Mouse (Mus musculus) ovary, postnatal 36 days (tissue): Measurements from ENCODE around the gene Anks1.
A peak's percentile ranks its signal among the peaks of the same experiment; 100 is the strongest.

Experiments used
- DNase-seq: peaks from one replicate; pipeline ENCODE4 v3.0.0; 2022; ENCODE audit warnings: low spot score, mixed read lengths

Gene Anks1

DNA sequence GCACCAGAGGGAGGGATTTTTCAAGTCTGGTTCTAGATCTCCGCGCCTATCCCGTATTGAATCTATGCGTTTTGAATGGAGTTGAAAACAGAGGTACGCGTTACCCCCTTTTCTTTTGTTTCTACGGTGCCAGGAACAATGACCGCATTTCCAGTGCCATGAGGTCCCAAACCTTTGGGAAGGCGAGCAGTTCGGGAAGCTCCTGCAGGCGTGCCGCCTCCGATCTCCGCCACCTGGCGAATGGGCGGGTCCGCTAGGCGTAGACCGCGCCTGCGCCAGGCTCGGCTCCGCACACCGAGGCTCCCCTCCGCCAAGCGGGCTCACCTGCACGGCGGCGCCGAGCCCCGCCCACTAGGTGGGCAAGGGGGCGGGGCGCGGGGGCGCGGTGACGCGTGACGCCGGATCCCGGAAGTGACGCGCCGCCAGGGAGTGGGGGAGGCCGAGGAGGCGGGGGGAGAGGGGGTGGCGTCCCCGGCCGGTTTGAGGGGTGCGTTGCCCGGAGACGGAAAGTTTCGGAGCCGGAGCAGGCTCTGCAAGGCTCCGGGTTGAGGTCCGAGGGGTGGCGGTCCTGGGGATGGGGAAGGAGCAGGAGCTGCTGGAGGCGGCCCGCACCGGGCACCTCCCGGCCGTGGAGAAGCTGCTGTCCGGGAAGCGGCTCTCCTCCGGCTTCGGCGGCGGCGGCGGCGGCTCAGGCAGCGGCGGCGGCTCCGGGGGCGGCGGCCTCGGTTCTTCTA, at the start of gene Anks1:
Gene Anks1 (plus strand): TSS at position 419 of the 734 bp plus-strand sequence.
- peak; percentile 89 for DNase-seq

DNA sequence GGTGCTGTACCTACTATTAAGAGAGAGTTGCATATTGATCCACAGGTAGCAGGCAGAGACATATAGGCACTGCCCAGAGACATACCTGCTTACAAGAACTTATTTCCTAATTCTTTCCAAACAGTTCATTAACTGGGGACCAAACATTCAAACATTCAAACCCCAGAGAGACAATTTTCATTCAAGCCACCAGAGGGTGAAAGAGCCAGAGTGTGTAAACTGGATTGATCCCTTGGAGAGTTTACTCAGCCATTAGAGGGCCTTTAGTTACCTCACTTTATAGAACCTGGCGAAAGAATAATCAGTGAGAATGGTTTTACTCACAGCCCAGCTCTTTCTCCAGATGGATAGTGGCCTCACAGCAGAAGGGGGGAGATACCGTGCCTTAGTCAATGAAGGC, 43.6 kb upstream of the Anks1 start:
- DNase-seq: no peak

GRCm38 (mm10) chr17:27866737-27867136, 42.4 kb upstream of the Anks1 start:
- DNase-seq: no peak

DNA sequence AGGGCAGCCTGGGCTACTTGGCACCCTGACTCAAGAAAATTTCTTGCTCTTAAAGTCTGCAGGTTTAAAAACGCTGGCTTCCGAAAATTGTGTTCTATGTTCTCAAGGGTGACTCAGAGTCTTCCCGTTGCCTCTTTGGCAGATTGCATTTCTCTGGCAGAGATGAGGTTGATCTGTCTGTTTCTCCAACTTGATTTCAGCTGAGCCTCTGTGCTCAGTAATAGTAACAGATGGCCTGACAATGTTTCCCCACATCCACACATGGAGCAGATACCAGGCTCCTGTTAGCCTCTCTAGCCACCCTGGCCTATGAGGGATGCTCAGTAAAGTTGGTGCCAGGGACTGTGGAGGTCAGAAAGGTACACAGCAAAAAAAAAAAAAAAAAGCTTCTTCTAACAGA, 37.3 kb upstream of the Anks1 start:
- DNase-seq: no peak

- no peak for DNase-seq
Measured at GRCm38 (mm10) chr17:27873583-27873982, 35.5 kb upstream of the Anks1 start.

DNA sequence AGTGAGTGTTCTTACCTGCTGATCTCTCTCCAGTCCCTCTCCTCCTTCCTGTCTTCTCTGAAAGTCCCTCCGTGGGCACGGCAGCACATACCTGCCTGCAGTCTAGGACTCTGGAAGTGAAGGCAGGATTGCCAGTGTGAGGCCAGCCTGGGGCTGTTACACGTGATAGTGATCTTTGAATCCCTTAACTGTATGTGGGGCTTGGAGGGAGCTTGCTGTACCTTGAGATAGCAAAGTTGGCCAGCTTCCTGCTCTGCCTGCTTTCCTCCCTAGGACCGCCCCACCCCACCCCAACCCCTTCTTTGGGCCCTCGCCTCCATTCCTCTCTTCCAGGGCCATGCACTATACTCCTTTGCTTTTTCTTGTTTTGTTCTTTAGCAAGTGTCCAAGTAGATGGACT, 34.6 kb upstream of the Anks1 start:
- DNase-seq: no peak

- DNase-seq: no peak
Measured at GRCm38 (mm10) chr17:27881518-27881917, 27.6 kb upstream of the Anks1 start.

DNA sequence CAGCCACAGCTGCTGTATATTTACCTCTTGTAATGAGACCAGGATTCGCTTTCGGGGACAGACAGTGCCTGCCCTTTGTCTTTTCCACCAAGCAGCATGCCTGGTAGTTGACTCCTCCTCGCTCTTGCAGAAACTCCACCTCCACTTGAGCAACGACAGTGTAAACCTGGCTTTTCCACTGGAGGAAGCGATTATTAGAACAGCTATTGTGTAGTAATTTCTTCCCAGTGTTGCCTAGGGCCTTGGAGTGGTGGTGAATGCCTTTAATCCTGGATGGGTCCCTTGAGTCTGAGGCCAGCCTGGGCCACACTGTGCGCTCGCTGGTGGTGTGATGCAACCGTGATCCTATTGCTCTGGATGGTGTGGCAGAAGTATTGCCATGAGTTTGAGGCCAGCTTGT, 26.0 kb upstream of the Anks1 start:
- no peak for DNase-seq

DNA sequence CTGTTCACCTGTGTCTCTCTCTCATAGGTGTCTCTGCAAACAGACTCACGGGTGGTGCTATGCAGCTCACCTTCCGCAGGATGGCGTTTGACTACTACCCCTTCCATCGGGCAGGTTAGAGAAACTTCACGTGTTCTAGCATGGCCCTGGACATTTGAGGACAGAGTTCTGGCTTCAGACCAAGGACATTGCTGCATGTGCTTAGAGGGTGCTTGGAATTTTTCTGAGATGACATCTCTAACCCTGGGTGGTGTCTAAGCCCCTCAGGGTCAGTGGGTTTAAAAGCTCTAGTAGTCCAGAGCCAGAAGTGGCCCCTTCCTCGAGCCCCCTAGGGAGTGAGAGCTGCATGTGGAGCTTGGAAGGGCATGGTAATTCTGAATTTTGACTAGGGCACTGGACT, 25.1 kb upstream of the Anks1 start:
- DNase-seq: no peak

GRCm38 (mm10) chr17:27886499-27887210, 22.5 kb upstream of the Anks1 start:
- no peak for DNase-seq

- DNase-seq: peak; percentile 92
Measured at GRCm38 (mm10) chr17:27907512-27908205, 1.4 kb upstream of the Anks1 start.

- no peak for DNase-seq
Measured at GRCm38 (mm10) chr17:27908206-27908887, 759 bp upstream of the Anks1 start.

- no peak for DNase-seq
Measured at GRCm38 (mm10) chr17:27909622-27910500, 755 bp downstream of the Anks1 start, which contains the start of gene Taf11. Taf11 (minus strand) TSS chr17:27909844.

DNA sequence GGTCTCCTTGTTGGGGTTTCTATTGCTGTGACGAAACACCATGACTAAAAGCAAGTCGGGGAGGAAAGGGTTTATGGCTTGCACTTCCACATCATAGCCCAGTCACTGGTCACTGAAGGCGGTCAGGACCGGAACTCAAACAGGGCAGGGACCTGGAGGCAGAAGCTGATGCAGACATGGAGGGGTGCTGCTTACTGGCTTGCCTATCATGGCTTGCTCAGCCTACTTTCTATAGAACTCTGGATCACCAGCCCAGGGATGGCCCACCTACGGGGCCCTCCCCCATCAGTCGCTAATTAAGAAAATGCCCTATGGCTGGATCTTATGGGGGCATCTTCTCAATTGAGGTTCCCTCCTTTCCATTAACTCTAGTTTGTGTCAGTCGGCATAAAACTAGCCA, 2.3 kb downstream of the Anks1 start:
- no peak for DNase-seq

DNA sequence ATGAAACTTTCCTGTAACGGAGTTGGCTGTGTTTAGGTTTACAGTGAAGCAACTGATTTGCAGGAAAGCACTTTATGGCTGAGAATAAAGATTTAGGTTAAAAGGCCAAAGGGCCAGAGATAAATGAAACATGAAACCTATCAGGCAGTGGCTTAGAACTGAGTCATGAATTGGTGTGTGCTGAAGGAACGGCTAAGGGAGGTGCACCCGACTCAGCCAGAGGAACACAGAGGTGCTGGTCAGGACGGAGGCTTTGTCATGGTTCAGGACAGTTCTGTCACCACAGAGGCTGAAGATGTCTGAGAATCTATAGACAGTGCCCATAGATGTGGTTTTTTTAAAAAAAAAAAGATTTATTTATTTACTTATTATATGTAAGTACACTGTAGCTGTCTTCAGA, 5.6 kb downstream of the Anks1 start:
- no peak for DNase-seq

- no peak for DNase-seq
Measured at GRCm38 (mm10) chr17:27916366-27916765, 7.3 kb downstream of the Anks1 start.

DNA sequence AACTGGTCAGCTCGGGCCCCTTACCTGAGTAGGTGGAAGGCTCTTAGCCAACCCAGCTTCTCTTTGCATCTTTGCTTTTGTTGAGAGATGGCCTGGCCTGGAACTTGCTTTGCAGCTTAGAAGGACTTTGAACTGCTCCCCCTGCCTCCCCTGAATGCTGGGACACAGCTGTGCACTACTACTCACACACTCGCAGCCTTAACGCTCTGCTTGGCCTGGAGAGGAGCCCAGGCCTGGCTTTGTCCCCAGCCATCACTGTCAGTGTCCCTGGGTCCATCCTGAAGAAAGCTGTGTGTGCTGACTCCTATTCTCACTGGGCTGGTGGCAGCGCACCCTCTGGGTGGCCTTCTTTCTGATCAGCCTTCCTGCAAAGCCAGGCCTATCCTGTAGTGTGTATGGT, 11.6 kb downstream of the Anks1 start:
- no peak for DNase-seq

DNA sequence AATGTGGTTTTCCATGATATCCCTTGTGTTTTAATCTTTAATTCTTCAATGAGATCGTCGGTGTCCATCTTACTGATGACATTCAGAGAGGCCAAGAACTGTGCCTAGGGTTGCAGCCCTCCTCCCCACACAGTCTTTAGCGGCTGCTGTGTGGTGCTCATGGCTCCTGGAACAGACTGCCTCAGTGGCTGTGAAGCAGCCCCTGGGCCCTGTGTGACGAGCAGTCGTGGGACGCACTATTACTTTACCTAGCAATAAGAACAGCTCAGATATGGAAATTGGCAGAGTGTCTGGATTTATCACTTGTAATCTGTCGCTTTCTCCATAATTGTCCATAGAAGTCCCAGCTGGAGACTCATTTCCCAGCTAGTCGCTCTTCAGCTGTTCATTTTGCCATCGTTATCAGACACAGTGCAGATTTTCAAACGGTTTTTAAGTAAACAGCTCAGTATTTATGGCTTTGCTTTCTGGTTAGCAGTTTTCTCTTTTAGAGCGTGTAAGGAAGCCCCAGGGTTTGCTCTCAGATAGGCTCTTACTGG, 13.1 kb downstream of the Anks1 start:
- DNase-seq: no peak

DNA sequence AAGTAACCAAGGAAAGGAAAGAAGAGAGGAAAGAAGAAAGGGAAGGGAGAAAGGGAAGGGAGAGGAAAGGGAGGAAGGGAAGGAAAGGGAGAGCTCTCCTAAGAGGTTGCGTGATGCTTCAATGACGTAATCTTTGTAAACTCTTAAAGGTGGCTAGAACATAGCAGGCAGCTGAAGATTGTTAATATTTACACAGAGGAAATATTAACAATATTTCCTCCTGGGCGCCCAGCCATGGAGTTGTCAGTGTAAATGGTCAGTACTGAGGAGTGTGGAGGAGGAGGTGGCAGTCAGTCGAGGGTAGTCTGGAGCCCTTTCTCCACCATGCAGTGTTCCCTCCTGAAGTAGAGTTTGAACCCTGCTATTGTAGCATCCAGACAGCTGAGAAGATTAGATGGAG, 15.9 kb downstream of the Anks1 start:
- DNase-seq: no peak

- DNase-seq: no peak
Measured at GRCm38 (mm10) chr17:27925504-27925903, 16.4 kb downstream of the Anks1 start.

DNA sequence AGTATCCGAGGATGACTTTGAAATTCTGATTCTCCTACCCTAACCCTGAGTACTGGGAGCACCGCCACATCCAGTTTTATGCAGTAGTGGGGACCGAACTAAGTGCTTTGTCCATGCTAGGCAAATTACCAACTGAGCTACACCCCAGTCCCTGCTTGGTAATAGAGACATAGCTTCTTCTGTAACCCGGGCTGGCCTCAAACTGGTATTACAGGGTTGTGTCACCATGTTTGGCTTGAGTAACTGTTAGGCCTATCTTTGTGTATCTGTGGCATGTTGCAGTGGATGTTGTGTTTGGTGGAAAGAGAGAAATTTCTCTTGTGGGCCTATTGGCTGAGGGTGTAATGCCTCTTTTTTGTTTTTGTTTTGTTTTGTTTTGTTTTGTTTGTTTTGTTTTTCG, 21.2 kb downstream of the Anks1 start:
- no peak for DNase-seq
